Mouse (Mus musculus): Measurements from ENCODE around the gene Kif27. TPM values are rescaled to one million over a fixed set of nuclear protein-coding genes. Genes with fewer than 3 reads are reported as not detected.

Kif27 gene
- polyA plus RNA-seq, 1 experiment from 2014 or later, result 2.0 TPM

GRCm38 (mm10) chr13:58352996-58353395 is 5.9 kb downstream of the Kif27 start:
- Histone ChIP-seq H3K9ac (no peak overlapping the region), H3K27me3 (no peaks in the 10 kb centered on the region), H3K36me3 (no peaks in the 10 kb centered on the region), H3K4me2 (no peak overlapping the region), H3K27ac (replicated peaks) (no peak overlapping the region), H3K9me3 (no peaks in the 10 kb centered on the region), H3K4me3 (no peak overlapping the region), H3K4me1 (replicated peaks) (no peaks in the 10 kb centered on the region)
- no peak for ATAC-seq (ENCODE audit: low FRiP score, low read depth)

GRCm38 (mm10) chr13:58350606-58351005 is 8.3 kb downstream of the Kif27 start:
- no peaks in the 10 kb centered on the region for H3K9me3 ChIP-seq
- no peaks in the 10 kb centered on the region for H3K36me3 ChIP-seq
- ATAC-seq (ENCODE audit: low FRiP score, low read depth), result no peak
- no peak overlapping the region for H3K9ac ChIP-seq
- no peaks in the 10 kb centered on the region for H3K27me3 ChIP-seq
- no peak overlapping the region for H3K4me3 ChIP-seq
- H3K27ac ChIP-seq (replicated peaks), result no peak overlapping the region
- no peaks in the 10 kb centered on the region for H3K4me1 ChIP-seq (replicated peaks)
- H3K4me2 ChIP-seq, result no peak overlapping the region
- 76% methylated on average over 4 of the region's 4 CpGs for WGBS

- no peak overlapping the region for H3K9ac ChIP-seq
- H3K27ac ChIP-seq (replicated peaks), result no peak overlapping the region
- no peaks in the 10 kb centered on the region for H3K27me3 ChIP-seq
- 80% methylated on average over 9 of the region's 9 CpGs for WGBS
- H3K9me3 ChIP-seq, result no peaks in the 10 kb centered on the region
- no peak overlapping the region for H3K4me2 ChIP-seq
- no peak for ATAC-seq (ENCODE audit: low FRiP score, low read depth)
- no peaks in the 10 kb centered on the region for H3K4me1 ChIP-seq (replicated peaks)
- H3K36me3 ChIP-seq, result no peaks in the 10 kb centered on the region
- no peak overlapping the region for H3K4me3 ChIP-seq
Observed at GRCm38 (mm10) chr13:58344505-58344904, 14.4 kb downstream of the Kif27 start.

GRCm38 (mm10) chr13:58337456-58337855 is 21.5 kb downstream of the Kif27 start:
- ATAC-seq (ENCODE audit: low FRiP score, low read depth), result no peak
- Histone ChIP-seq H3K9me3 (no peaks in the 10 kb centered on the region), H3K9ac (no peak overlapping the region), H3K4me1 (replicated peaks) (no peaks in the 10 kb centered on the region), H3K4me2 (no peak overlapping the region), H3K27ac (replicated peaks) (no peak overlapping the region), H3K4me3 (no peak overlapping the region), H3K36me3 (no peaks in the 10 kb centered on the region), H3K27me3 (no peaks in the 10 kb centered on the region)
- WGBS, result 86% methylated on average over 12 of the region's 12 CpGs

GRCm38 (mm10) chr13:58334116-58334515 is 24.8 kb downstream of the Kif27 start:
- Histone ChIP-seq H3K4me3 (no peak overlapping the region), H3K9me3 (no peaks in the 10 kb centered on the region), H3K36me3 (no peaks in the 10 kb centered on the region), H3K4me2 (no peak overlapping the region), H3K4me1 (replicated peaks) (no peaks in the 10 kb centered on the region), H3K9ac (no peak overlapping the region), H3K27ac (replicated peaks) (no peak overlapping the region), H3K27me3 (no peaks in the 10 kb centered on the region)
- 75% methylated on average over 5 of the region's 5 CpGs for WGBS
- no peak for ATAC-seq (ENCODE audit: low FRiP score, low read depth)

GRCm38 (mm10) chr13:58317768-58318167 is 41.2 kb downstream of the Kif27 start:
- Histone ChIP-seq H3K4me2 (no peak overlapping the region), H3K9me3 (no peaks in the 10 kb centered on the region), H3K4me1 (replicated peaks) (0 out of 2 replicates have a peak, but pooled peaks cover 5% of the 10 kb centered on the region), H3K9ac (no peak overlapping the region), H3K4me3 (no peak overlapping the region), H3K36me3 (no peaks in the 10 kb centered on the region), H3K27me3 (no peaks in the 10 kb centered on the region), H3K27ac (replicated peaks) (no peak overlapping the region)
- no peak for ATAC-seq (ENCODE audit: low FRiP score, low read depth)
- 53% methylated on average over 2 of the region's 2 CpGs for WGBS

GRCm38 (mm10) chr13:58314991-58315390 is 43.9 kb downstream of the Kif27 start:
- no peaks in the 10 kb centered on the region for H3K9me3 ChIP-seq
- no peak overlapping the region for H3K9ac ChIP-seq
- no peak for ATAC-seq (ENCODE audit: low FRiP score, low read depth)
- no peak overlapping the region for H3K4me2 ChIP-seq
- WGBS, result 65% methylated on average over 6 of the region's 6 CpGs
- H3K4me3 ChIP-seq, result no peak overlapping the region
- 0 out of 2 replicates have a peak, but pooled peaks cover 5% of the 10 kb centered on the region for H3K4me1 ChIP-seq (replicated peaks)
- no peak overlapping the region for H3K27ac ChIP-seq (replicated peaks)
- H3K36me3 ChIP-seq, result no peaks in the 10 kb centered on the region
- no peaks in the 10 kb centered on the region for H3K27me3 ChIP-seq

- 70% methylated on average over 3 of the region's 3 CpGs for WGBS
- ATAC-seq (ENCODE audit: low FRiP score, low read depth), result no peak
Observed at GRCm38 (mm10) chr13:58313758-58314157, 45.2 kb downstream of the Kif27 start.

GRCm38 (mm10) chr13:58311351-58311750 is 47.6 kb downstream of the Kif27 start:
- Histone ChIP-seq H3K9me3 (no peaks in the 10 kb centered on the region), H3K4me3 (no peak overlapping the region), H3K27me3 (no peaks in the 10 kb centered on the region), H3K4me2 (no peak overlapping the region), H3K36me3 (no peaks in the 10 kb centered on the region), H3K27ac (replicated peaks) (no peak overlapping the region), H3K4me1 (replicated peaks) (no peaks in the 10 kb centered on the region), H3K9ac (no peak overlapping the region)
- no peak for ATAC-seq (ENCODE audit: low FRiP score, low read depth)
- WGBS, result 48% methylated on average over 3 of the region's 3 CpGs

More at GRCm38 (mm10) chr13:58313758-58314157, 45.2 kb downstream of the Kif27 start:
- Histone ChIP-seq H3K4me3 (no peak overlapping the region), H3K9ac (no peak overlapping the region), H3K27me3 (no peaks in the 10 kb centered on the region), H3K4me1 (replicated peaks) (0 out of 2 replicates have a peak, but pooled peaks cover 5% of the 10 kb centered on the region), H3K36me3 (no peaks in the 10 kb centered on the region), H3K27ac (replicated peaks) (no peak overlapping the region), H3K4me2 (no peak overlapping the region), H3K9me3 (no peaks in the 10 kb centered on the region)

- H3K9ac ChIP-seq, result no peak overlapping the region
- no peak overlapping the region for H3K27ac ChIP-seq (replicated peaks)
- H3K4me1 ChIP-seq (replicated peaks), result no peaks in the 10 kb centered on the region
- no peak overlapping the region for H3K4me3 ChIP-seq
- H3K36me3 ChIP-seq, result no peaks in the 10 kb centered on the region
- H3K27me3 ChIP-seq, result no peaks in the 10 kb centered on the region
- no peak for ATAC-seq (ENCODE audit: low FRiP score, low read depth)
- WGBS, result 62% methylated on average over 8 of the region's 8 CpGs
- H3K9me3 ChIP-seq, result no peaks in the 10 kb centered on the region
- H3K4me2 ChIP-seq, result no peak overlapping the region
Observed at GRCm38 (mm10) chr13:58309499-58309898, 49.4 kb downstream of the Kif27 start.

GRCm38 (mm10) chr13:58307453-58307852 is 51.5 kb downstream of the Kif27 start:
- Histone ChIP-seq H3K36me3 (no peaks in the 10 kb centered on the region), H3K4me2 (no peak overlapping the region), H3K4me1 (replicated peaks) (no peaks in the 10 kb centered on the region), H3K27ac (replicated peaks) (no peak overlapping the region), H3K27me3 (no peaks in the 10 kb centered on the region), H3K4me3 (no peak overlapping the region), H3K9me3 (no peaks in the 10 kb centered on the region), H3K9ac (no peak overlapping the region)
- WGBS, result 90% methylated on average over 5 of the region's 5 CpGs
- ATAC-seq (ENCODE audit: low FRiP score, low read depth), result no peak

GRCm38 (mm10) chr13:58305230-58305629 is 53.7 kb downstream of the Kif27 start:
- H3K27ac ChIP-seq (replicated peaks), result no peak overlapping the region
- 90% methylated on average over 2 of the region's 2 CpGs for WGBS
- no peak for ATAC-seq (ENCODE audit: low FRiP score, low read depth)
- no peak overlapping the region for H3K4me2 ChIP-seq
- H3K9me3 ChIP-seq, result no peaks in the 10 kb centered on the region
- no peak overlapping the region for H3K4me3 ChIP-seq
- no peaks in the 10 kb centered on the region for H3K27me3 ChIP-seq
- no peaks in the 10 kb centered on the region for H3K4me1 ChIP-seq (replicated peaks)
- H3K36me3 ChIP-seq, result no peaks in the 10 kb centered on the region
- no peak overlapping the region for H3K9ac ChIP-seq

GRCm38 (mm10) chr13:58302421-58303145 is 56.3 kb downstream of the Kif27 start:
- H3K4me2 ChIP-seq, result no peak overlapping the region
- no peak overlapping the region for H3K27ac ChIP-seq (replicated peaks)
- 75% methylated on average over 9 of the region's 9 CpGs for WGBS

More at GRCm38 (mm10) chr13:58302421-58303145, 56.3 kb downstream of the Kif27 start:
- no peaks in the 10 kb centered on the region for H3K36me3 ChIP-seq
- ATAC-seq (ENCODE audit: low FRiP score, low read depth), result no peak
- H3K9me3 ChIP-seq, result no peaks in the 10 kb centered on the region
- H3K27me3 ChIP-seq, result no peaks in the 10 kb centered on the region
- no peak overlapping the region for H3K9ac ChIP-seq
- no peak overlapping the region for H3K4me3 ChIP-seq
- no peaks in the 10 kb centered on the region for H3K4me1 ChIP-seq (replicated peaks)
